Mouse (Mus musculus): Measurements from ENCODE around the gene 1700016H13Rik.
A peak's percentile ranks its signal among the peaks of the same experiment; 100 is the strongest.

1700016H13Rik gene

GRCm38 (mm10) chr5:103598881-103599280 is 56.9 kb downstream of the 1700016H13Rik start:
- peak; percentile 48 for DNase-seq

DNA sequence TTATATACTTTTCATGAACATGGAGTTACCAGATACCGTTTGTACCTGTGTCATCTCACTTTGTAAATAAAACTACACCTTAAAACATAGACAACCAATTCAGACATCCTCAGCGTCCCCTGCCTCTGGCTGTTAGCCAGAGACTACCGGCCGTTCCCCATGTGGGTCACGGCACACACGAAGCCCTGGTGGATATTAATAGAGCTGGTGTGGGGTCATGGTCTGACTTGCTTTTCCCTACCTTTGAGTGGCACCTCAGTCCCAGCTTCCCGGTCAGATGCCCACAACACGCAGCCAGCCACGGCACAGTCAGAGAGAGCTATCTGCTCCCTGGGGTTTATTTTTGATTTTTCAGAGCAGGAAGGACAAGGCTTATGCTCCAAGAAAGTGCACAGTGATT is 57.5 kb downstream of the 1700016H13Rik start:
- DNase-seq, result no peak

Measured in kidney, adult 18-20 months (tissue).